Mouse (Mus musculus): ENCODE measurements around the gene Nat10. TPM values are rescaled to one million over a fixed set of nuclear protein-coding genes. Genes with fewer than 3 reads are reported as not detected.

Nat10 gene
- polyA plus RNA-seq, 1 experiment from 2014 or later, result 15.8 TPM

GRCm38 (mm10) chr2:103678433-103678832, 82.6 kb downstream of the Nat10 start:
- no peak overlapping the region for H3K4me2 ChIP-seq
- H3K4me1 ChIP-seq, result peaks cover 38% of the 10 kb centered on the region
- peaks cover 2% of the 10 kb centered on the region; the same call in 1 of the 2 replicates for H3K36me3 ChIP-seq
- H3K27ac ChIP-seq (replicated peaks), result no peak overlapping the region
- WGBS, result 83% methylated on average over 6 of the region's 6 CpGs
- H3K9ac ChIP-seq, result no peak overlapping the region
- ATAC-seq (ENCODE audit: extremely low read depth, insufficient number of reproducible peaks, low FRiP score, low TSS enrichment), result no peak
- no peaks in the 10 kb centered on the region for H3K27me3 ChIP-seq (replicated peaks)
- H3K4me3 ChIP-seq, result no peak overlapping the region
- H3K9me3 ChIP-seq, result no peaks in the 10 kb centered on the region

- peaks cover 36% of the 10 kb centered on the region for H3K4me1 ChIP-seq
- no peak for ATAC-seq (ENCODE audit: extremely low read depth, insufficient number of reproducible peaks, low FRiP score, low TSS enrichment)
- no peak overlapping the region for H3K9ac ChIP-seq
- H3K27me3 ChIP-seq (replicated peaks), result no peaks in the 10 kb centered on the region
- H3K4me3 ChIP-seq, result no peak overlapping the region
- WGBS, result 76% methylated on average over 7 of the region's 7 CpGs
- 0 out of 2 replicates have a peak overlapping the region, but pooled peaks have one; percentile 14 for H3K27ac ChIP-seq (replicated peaks)
- H3K9me3 ChIP-seq, result no peaks in the 10 kb centered on the region
- no peaks in the 10 kb centered on the region for H3K36me3 ChIP-seq
- no peak overlapping the region for H3K4me2 ChIP-seq
These were observed 83.3 kb downstream of the Nat10 start for GRCm38 (mm10) chr2:103677614-103678369.

GRCm38 (mm10) chr2:103676808-103677207, 84.3 kb downstream of the Nat10 start:
- Histone ChIP-seq H3K36me3 (no peaks in the 10 kb centered on the region), H3K9me3 (no peaks in the 10 kb centered on the region), H3K4me2 (no peak overlapping the region), H3K4me1 (peaks cover 37% of the 10 kb centered on the region), H3K9ac (no peak overlapping the region), H3K27ac (replicated peaks) (no peak overlapping the region), H3K27me3 (replicated peaks) (no peaks in the 10 kb centered on the region), H3K4me3 (no peak overlapping the region)
- no peak for ATAC-seq (ENCODE audit: extremely low read depth, insufficient number of reproducible peaks, low FRiP score, low TSS enrichment)
- WGBS, result 73% methylated on average over 2 of the region's 2 CpGs

GRCm38 (mm10) chr2:103675391-103675790, 85.7 kb downstream of the Nat10 start:
- ATAC-seq (ENCODE audit: extremely low read depth, insufficient number of reproducible peaks, low FRiP score, low TSS enrichment), result no peak

GRCm38 (mm10) chr2:103673609-103674008, 87.5 kb downstream of the Nat10 start:
- 67% methylated on average over 4 of the region's 4 CpGs for WGBS

More at GRCm38 (mm10) chr2:103675391-103675790, 85.7 kb downstream of the Nat10 start:
- H3K4me1 ChIP-seq, result peaks cover 47% of the 10 kb centered on the region
- WGBS, result 82% methylated on average over 5 of the region's 5 CpGs
- no peaks in the 10 kb centered on the region for H3K36me3 ChIP-seq
- H3K4me3 ChIP-seq, result no peak overlapping the region
- no peaks in the 10 kb centered on the region for H3K27me3 ChIP-seq (replicated peaks)
- H3K9me3 ChIP-seq, result no peaks in the 10 kb centered on the region
- no peak overlapping the region for H3K27ac ChIP-seq (replicated peaks)
- H3K4me2 ChIP-seq, result no peak overlapping the region
- no peak overlapping the region for H3K9ac ChIP-seq

GRCm38 (mm10) chr2:103672573-103673119, 88.4 kb downstream of the Nat10 start:
- H3K4me3 ChIP-seq, result no peak overlapping the region
- H3K27ac ChIP-seq (replicated peaks), result no peak overlapping the region
- H3K9me3 ChIP-seq, result no peaks in the 10 kb centered on the region
- no peak overlapping the region for H3K4me2 ChIP-seq
- peaks cover 69% of the 10 kb centered on the region for H3K4me1 ChIP-seq
- 70% methylated on average over 7 of the region's 7 CpGs for WGBS
- no peaks in the 10 kb centered on the region for H3K27me3 ChIP-seq (replicated peaks)
- no peaks in the 10 kb centered on the region for H3K36me3 ChIP-seq
- H3K9ac ChIP-seq, result no peak overlapping the region
- no peak for ATAC-seq (ENCODE audit: extremely low read depth, insufficient number of reproducible peaks, low FRiP score, low TSS enrichment)

More at GRCm38 (mm10) chr2:103673609-103674008, 87.5 kb downstream of the Nat10 start:
- Histone ChIP-seq H3K27ac (replicated peaks) (no peak overlapping the region), H3K4me1 (peaks cover 65% of the 10 kb centered on the region), H3K9me3 (no peaks in the 10 kb centered on the region), H3K27me3 (replicated peaks) (no peaks in the 10 kb centered on the region), H3K9ac (no peak overlapping the region), H3K4me3 (no peak overlapping the region), H3K36me3 (no peaks in the 10 kb centered on the region), H3K4me2 (no peak overlapping the region)
- ATAC-seq (ENCODE audit: extremely low read depth, insufficient number of reproducible peaks, low FRiP score, low TSS enrichment), result no peak

Other genes with a start within 250 kb of the Nat10 start
- 17.4 and 18.4 TPM in 2 replicates for gene Abtb2, start 195.0 kb downstream of the Nat10 start, polyA plus RNA-seq (2015; fragmentation: Nextera tagmentation; extraction: Ambion mirVana)
- gene Caprin1, start 36.4 kb upstream of the Nat10 start, polyA plus RNA-seq (2015; fragmentation: Nextera tagmentation; extraction: Ambion mirVana), result 199 and 202 TPM in 2 replicates
- 23.9 and 24.5 TPM in 2 replicates for gene Lmo2, start 196.7 kb upstream of the Nat10 start, polyA plus RNA-seq (2015; fragmentation: Nextera tagmentation; extraction: Ambion mirVana)

All from heart, embryonic 13.5 days (tissue).